ENCODE assay signal across 8 mouse cellular contexts in the genomic region with DNA sequence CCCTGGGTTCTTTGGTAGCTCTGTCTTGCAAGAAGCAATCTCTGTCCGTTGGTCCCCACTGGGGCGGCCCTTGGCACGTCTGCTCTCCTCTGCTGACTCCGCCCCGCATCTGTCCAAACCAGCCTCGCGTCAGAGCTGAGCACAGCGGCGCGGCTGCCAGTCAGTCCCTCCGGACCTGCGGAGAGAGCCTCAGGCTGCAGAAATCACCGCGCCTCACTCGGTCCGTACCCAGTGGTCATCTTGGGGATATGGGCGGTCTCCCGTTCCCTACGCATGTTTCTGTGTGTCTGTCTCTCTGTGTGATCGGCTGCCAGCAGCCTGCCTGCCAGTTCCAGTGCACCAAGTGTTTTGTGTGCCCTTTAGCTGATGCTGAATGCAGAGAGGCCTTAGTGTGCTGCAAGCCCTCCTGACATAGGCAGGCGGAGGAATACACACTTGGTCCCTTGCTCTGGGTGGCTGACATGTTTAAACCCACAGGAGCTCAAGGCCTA. TPM values are rescaled to one million over a fixed set of nuclear protein-coding genes. Genes with fewer than 3 reads are reported as not detected.
DNase-seq lines count a peak whose midpoint lies in the region; ATAC-seq and TF ChIP-seq lines count a peak whose summit lies in the region.

A gene (plus strand): TSS at position 116 of the 491 bp plus-strand sequence.

- no peaks in the 10 kb centered on the region for H3K36me3 ChIP-seq in spleen, adult 2 months (ENCODE audit: control insufficient read depth, insufficient read depth, low read length)
- H3K36me3 ChIP-seq in liver, embryonic 16.5 days (ENCODE audit: control insufficient read depth, insufficient read depth) = no peaks in the 10 kb centered on the region

- H3K27me3 ChIP-seq in spleen, adult 2 months (ENCODE audit: control insufficient read depth, insufficient read depth, low read length) = no peaks in the 10 kb centered on the region
- no peaks in the 10 kb centered on the region for H3K27me3 ChIP-seq in liver, embryonic 16.5 days (ENCODE audit: control insufficient read depth, insufficient read depth, low read depth, low read length)

- H3K4me2 ChIP-seq in liver, embryonic 16.5 days (ENCODE audit: low read depth, low read length) = no peak within 1 kb of the TSS

- TF ChIP-seq CTCF in spleen, adult 2 months (IDR thresholded peaks at IDR 0.05; ENCODE audit: extremely low read depth, insufficient read depth, insufficient read length, insufficient replicate concordance) = no peak
- no peak for TF ChIP-seq CTCF in layer of hippocampus, adult 2 months (conservative IDR thresholded peaks at IDR 0.05)

- intact Hi-C loops in heart, postnatal 36 days (cut with DNase I) = no loop called here

- DNase-seq in spleen, adult 2 months (ENCODE audit: low read depth in 1 of 2, low spot score in 2 of 2) = no peak
- no peak for DNase-seq in spleen, postnatal 4 days (ENCODE audit: low spot score in 2 of 2)
- peak; percentile 45 for DNase-seq in forelimb bud, embryonic 11.5 days (ENCODE audit: low read depth, low spot score)
- peak; percentile 29 to 48 for DNase-seq in heart, postnatal 36 days
- peak; percentile 48 to 61 for DNase-seq in layer of hippocampus, adult 2 months (ENCODE audit: low spot score in 2 of 2)
- DNase-seq in ovary, postnatal 14 days (ENCODE audit: low spot score) = peak; percentile 35
- no peak for DNase-seq in c-Kit-positive CD71-positive TER-119-positive erythroid progenitor cells, embryonic 14.5 days (ENCODE audit: low spot score)

- TF ChIP-seq POLR2A in spleen, adult 2 months (IDR thresholded peaks at IDR 0.05; ENCODE audit: low read depth, low read length) = no peak

- ATAC-seq in liver, embryonic 16.5 days (ENCODE audit: low read depth) = peak; percentile 48

- no peaks in the 10 kb centered on the region for H3K9me3 ChIP-seq in liver, embryonic 16.5 days (replicated peaks; ENCODE audit: control insufficient read depth, low read length)

- H3K4me3 ChIP-seq in spleen, adult 2 months (ENCODE audit: extremely low read depth, insufficient read depth, insufficient read length) = peak within 1 kb of the TSS; percentile 9; the same call in 1 of the 2 replicates
- H3K4me3 ChIP-seq in layer of hippocampus, adult 2 months = peak within 1 kb of the TSS; percentile 61
- H3K4me3 ChIP-seq in liver, embryonic 16.5 days (ENCODE audit: low read depth, low read length) = no peak within 1 kb of the TSS

- no peak within 1 kb of the TSS for H3K9ac ChIP-seq in liver, embryonic 16.5 days (ENCODE audit: low read depth, low read length)

- H3K4me1 ChIP-seq in spleen, adult 2 months (ENCODE audit: control insufficient read depth, insufficient read depth, insufficient read length) = no peaks in the 10 kb centered on the region
- no peaks in the 10 kb centered on the region for H3K4me1 ChIP-seq in liver, embryonic 16.5 days (ENCODE audit: control insufficient read depth, low read depth, low read length)

- WGBS in spleen, adult 2 months = 15% methylated on average over 21 of the region's 21 CpGs
- WGBS in liver, embryonic 16.5 days (ENCODE audit: insufficient replicate concordance) = 9% methylated on average over 21 of the region's 21 CpGs

- no peak within 1 kb of the TSS for H3K27ac ChIP-seq in spleen, adult 2 months (ENCODE audit: insufficient read depth, low read length)
- H3K27ac ChIP-seq in layer of hippocampus, adult 2 months = peak within 1 kb of the TSS; percentile 92
- H3K27ac ChIP-seq in liver, embryonic 16.5 days (ENCODE audit: low read length) = no peak within 1 kb of the TSS

RNA-seq across cellular contexts. Expression of the gene that starts here (rescaled TPM):
- not detected in 2 replicates for polyA plus RNA-seq in spleen, adult 2 months (2012; rRNA removed)
- under 1 TPM in 1 of 2 experiments, not detected in 1; 0.17 TPM for total RNA-seq in heart, postnatal 36 days (2021)
- 1 to 10 TPM; 5.2 to 5.6 TPM for total RNA-seq in layer of hippocampus, adult 2 months (2021)
- not detected in 2 replicates for polyA plus RNA-seq in liver, embryonic 16.5 days (2015; fragmentation: Nextera tagmentation; extraction: Ambion mirVana)

Comparison
In these comparisons a context has a peak if more than half of its experiments do, and no peak if none do; other contexts are left out.
1. RNA of the gene that starts here (total RNA-seq): 5.2 to 5.6 TPM in layer of hippocampus, adult 2 months; 0.17 TPM in heart, postnatal 36 days; every median in the first group is over 4 times any median in the second.
2. Peak in DNase-seq in heart, postnatal 36 days; RNA of the gene not detected or under 1 TPM.
3. Peak in ATAC-seq in liver, embryonic 16.5 days; RNA of the gene not detected or under 1 TPM.
4. DNase-seq: peak in forelimb bud, embryonic 11.5 days (single experiment), layer of hippocampus, adult 2 months (2 of 2) and ovary, postnatal 14 days (single experiment); none in spleen, adult 2 months (0 of 2), spleen, postnatal 4 days (0 of 2) and c-Kit-positive CD71-positive TER-119-positive erythroid progenitor cells, embryonic 14.5 days (single experiment).